Mouse (Mus musculus) forebrain, embryonic 11.5 days (tissue): ENCODE results near the gene Txndc12. TPM values are rescaled to one million over a fixed set of nuclear protein-coding genes. Genes with fewer than 3 reads are reported as not detected.

Experiments
- ATAC-seq: fragments of 200-750 bp; cut with Nextera tagmentation; replicated peaks from 2 replicates; pipeline ENCODE4 v1.8.0; 2017; ENCODE audit warnings: moderate TSS enrichment; ENCODE audit not compliant: low FRiP score
- DNase-seq: peaks from one replicate; pipeline ENCODE4 v3.0.0-alpha.2; 2017; ENCODE audit warnings: low spot score
- H3K27ac ChIP-seq: fragments of 300-500 bp; sonication (generic); 2 replicates; pipeline ENCODE4 v1.5.1; 2014; ENCODE audit warnings: low read depth, low read length
- H3K27me3 ChIP-seq: fragments of 300-500 bp; sonication (generic); 2 replicates; pipeline ENCODE4 v1.6.1; 2014; ENCODE audit warnings: mild to moderate bottlenecking, low read length, mixed read lengths; ENCODE audit not compliant: control insufficient read depth, insufficient read depth
- H3K36me3 ChIP-seq: fragments of 300-500 bp; sonication (generic); 2 replicates; pipeline ENCODE4 v1.6.1; 2014; ENCODE audit warnings: mild to moderate bottlenecking, low read length, moderate library complexity, mixed read lengths; ENCODE audit not compliant: control insufficient read depth, insufficient read depth
- H3K4me1 ChIP-seq: fragments of 300-500 bp; sonication (generic); replicated peaks from 2 replicates; pipeline ENCODE4 v1.6.1; 2014; ENCODE audit warnings: low read length, mixed read lengths; ENCODE audit not compliant: control insufficient read depth, insufficient read depth
- H3K4me2 ChIP-seq: fragments of 300-500 bp; sonication (generic); 2 replicates; pipeline ENCODE4 v1.6.1; 2014; ENCODE audit warnings: low read depth, mild to moderate bottlenecking, low read length, moderate library complexity, mixed read lengths; ENCODE audit not compliant: severe bottlenecking
- H3K4me3 ChIP-seq: fragments of 300-500 bp; sonication (generic); 2 replicates; pipeline ENCODE4 v1.5.1; 2014; ENCODE audit warnings: low read depth, low read length
- H3K9ac ChIP-seq: fragments of 300-500 bp; sonication (generic); 2 replicates; pipeline ENCODE4 v1.6.1; 2014; ENCODE audit warnings: low read length
- H3K9me3 ChIP-seq: fragments of 300-500 bp; sonication (generic); 2 replicates; pipeline ENCODE4 v1.6.1; 2016; ENCODE audit warnings: low read length, mixed read lengths; ENCODE audit not compliant: control insufficient read depth
- WGBS: fragments of 180-500 bp; shearing (Covaris S2); extraction: QIAGEN DNeasy Blood & Tissue Kit; methylation state at CpG from one replicate; pipeline ENCODE4 v1.1.7; 2014; 5-methylcytosine and 5-hydroxymethylcytosine counted together
- polyA plus RNA-seq: library from polyadenylated mRNA; unstranded; fragments of >200 nt; fragmentation: Nextera tagmentation; extraction: Ambion mirVana; gene quantifications from 2 replicates; pipeline ENCODE4 v1.2.1, GENCODE M21; 2014

Txndc12 gene
- polyA plus RNA-seq, 1 experiment from 2014 or later, result 101 TPM

GRCm38 (mm10) chr4:108902886-108903285 lies 68.5 kb downstream of the Txndc12 start:
- WGBS, result 95% methylated on average over 9 of the region's 9 CpGs
- no peak overlapping the region for H3K27ac ChIP-seq
- no peak overlapping the region for H3K4me2 ChIP-seq
- H3K36me3 ChIP-seq, result no peaks in the 10 kb centered on the region
- H3K27me3 ChIP-seq, result no peaks in the 10 kb centered on the region
- H3K9me3 ChIP-seq, result no peaks in the 10 kb centered on the region
- DNase-seq (no peak), ATAC-seq (no peak)
- H3K4me3 ChIP-seq, result no peak overlapping the region
- H3K4me1 ChIP-seq, result no peaks in the 10 kb centered on the region; the same call in 1 of the 2 replicates
- H3K9ac ChIP-seq, result no peak overlapping the region

GRCm38 (mm10) chr4:108903346-108903745 lies 68.9 kb downstream of the Txndc12 start:
- DNase-seq, result no peak

GRCm38 (mm10) chr4:108904076-108904475 lies 69.7 kb downstream of the Txndc12 start:
- 40% methylated on average over 6 of the region's 6 CpGs for WGBS
- no peak overlapping the region for H3K4me3 ChIP-seq
- H3K27ac ChIP-seq, result no peak overlapping the region
- H3K4me2 ChIP-seq, result no peak overlapping the region
- H3K27me3 ChIP-seq, result no peaks in the 10 kb centered on the region
- no peaks in the 10 kb centered on the region; the same call in 1 of the 2 replicates for H3K4me1 ChIP-seq
- DNase-seq (no peak), ATAC-seq (no peak)
- H3K9me3 ChIP-seq, result no peaks in the 10 kb centered on the region
- no peak overlapping the region for H3K9ac ChIP-seq
- H3K36me3 ChIP-seq, result no peaks in the 10 kb centered on the region

More at GRCm38 (mm10) chr4:108903346-108903745, 68.9 kb downstream of the Txndc12 start:
- Histone ChIP-seq H3K4me3 (no peak overlapping the region), H3K27ac (no peak overlapping the region), H3K9ac (no peak overlapping the region), H3K4me1 (no peaks in the 10 kb centered on the region; the same call in 1 of the 2 replicates), H3K27me3 (no peaks in the 10 kb centered on the region), H3K36me3 (no peaks in the 10 kb centered on the region), H3K9me3 (no peaks in the 10 kb centered on the region), H3K4me2 (no peak overlapping the region)
- 90% methylated on average over 9 of the region's 9 CpGs for WGBS
- ATAC-seq, result no peak

- 91% methylated on average over 10 of the region's 10 CpGs for WGBS
- ATAC-seq (no peak), DNase-seq (no peak)
- Histone ChIP-seq H3K27me3 (no peaks in the 10 kb centered on the region), H3K4me1 (no peaks in the 10 kb centered on the region; the same call in 1 of the 2 replicates), H3K9me3 (no peaks in the 10 kb centered on the region), H3K4me3 (no peak overlapping the region), H3K4me2 (no peak overlapping the region), H3K9ac (no peak overlapping the region), H3K27ac (no peak overlapping the region), H3K36me3 (no peaks in the 10 kb centered on the region)
These were observed 70.4 kb downstream of the Txndc12 start for GRCm38 (mm10) chr4:108904790-108905189.

GRCm38 (mm10) chr4:108905859-108906258 lies 71.5 kb downstream of the Txndc12 start:
- DNase-seq, result no peak
- ATAC-seq, result no peak
- 32% methylated on average over 6 of the region's 6 CpGs for WGBS

GRCm38 (mm10) chr4:108907475-108907874 lies 73.1 kb downstream of the Txndc12 start:
- H3K27ac ChIP-seq, result no peak overlapping the region
- no peaks in the 10 kb centered on the region for H3K27me3 ChIP-seq
- no peak for ATAC-seq
- H3K4me1 ChIP-seq, result no peaks in the 10 kb centered on the region; the same call in 1 of the 2 replicates
- no peak overlapping the region for H3K4me3 ChIP-seq
- H3K9me3 ChIP-seq, result no peaks in the 10 kb centered on the region
- no peak overlapping the region for H3K9ac ChIP-seq
- no peaks in the 10 kb centered on the region for H3K36me3 ChIP-seq
- H3K4me2 ChIP-seq, result no peak overlapping the region
- no peak for DNase-seq

More at GRCm38 (mm10) chr4:108905859-108906258, 71.5 kb downstream of the Txndc12 start:
- Histone ChIP-seq H3K4me1 (no peaks in the 10 kb centered on the region; the same call in 1 of the 2 replicates), H3K36me3 (no peaks in the 10 kb centered on the region), H3K27ac (no peak overlapping the region), H3K4me3 (no peak overlapping the region), H3K9ac (no peak overlapping the region), H3K27me3 (no peaks in the 10 kb centered on the region), H3K4me2 (no peak overlapping the region), H3K9me3 (no peaks in the 10 kb centered on the region)

- Histone ChIP-seq H3K27ac (no peak overlapping the region), H3K4me1 (no peaks in the 10 kb centered on the region; the same call in 1 of the 2 replicates), H3K9ac (no peak overlapping the region), H3K27me3 (no peaks in the 10 kb centered on the region), H3K36me3 (no peaks in the 10 kb centered on the region), H3K9me3 (no peaks in the 10 kb centered on the region), H3K4me3 (no peak overlapping the region), H3K4me2 (no peak overlapping the region)
- DNase-seq (no peak), ATAC-seq (no peak)
- 80% methylated on average over 8 of the region's 8 CpGs for WGBS
These were observed 75.5 kb downstream of the Txndc12 start for GRCm38 (mm10) chr4:108909872-108910425.

Other genes with a start within 250 kb of the Txndc12 start
- 22.4 and 26.8 TPM in 2 replicates for gene Cc2d1b, start 214.7 kb upstream of the Txndc12 start, polyA plus RNA-seq
- gene 3110021N24Rik, start 115.0 kb upstream of the Txndc12 start, polyA plus RNA-seq, result 1.5 and 2.1 TPM in 2 replicates
- 4.0 and 4.8 TPM in 2 replicates for gene Zfyve9, start 53.8 kb upstream of the Txndc12 start, polyA plus RNA-seq
- gene Btf3l4, start 987 bp upstream of the Txndc12 start, polyA plus RNA-seq, result 230 and 249 TPM in 2 replicates
- gene Kti12, start 13.2 kb downstream of the Txndc12 start, polyA plus RNA-seq, result 46.8 and 48.9 TPM in 2 replicates
- 1.7 and 2.4 TPM in 2 replicates for gene A730015C16Rik, start 14.0 kb downstream of the Txndc12 start, polyA plus RNA-seq
- 28.9 and 34.6 TPM in 2 replicates for gene Rab3b, start 44.5 kb downstream of the Txndc12 start, polyA plus RNA-seq
- gene Nrd1, start 166.1 kb downstream of the Txndc12 start, polyA plus RNA-seq, result 67.7 and 69.2 TPM in 2 replicates